Mouse (Mus musculus) CH12.LX (cell line): ENCODE measurements at regions not wholly inside any gene's neighbourhood (a gene's known extent, or its start where the extent isn't known, plus 50 kb on each side); places are given as distances from the start of the nearest gene placed in this dataset.

Experiments used
- BHLHE40 ChIP-seq: IDR thresholded peaks from 2 replicates; pipeline ENCODE4 v1.6.1; 2011; ENCODE audit warnings: mild to moderate bottlenecking, low read depth, low read length, improper control_type of control experiment
- CTCF ChIP-seq, 2 experiments: IDR thresholded peaks in 1 of 2; conservative IDR thresholded peaks in 1 of 2; 2 replicates each; pipeline ENCODE4 v1.5.1; 2011 to 2012; ENCODE audit warnings: low read depth in 2 of 2, low read length in 2 of 2, improper control_type of control experiment in 1 of 2, inconsistent platforms in 1 of 2, mild to moderate bottlenecking in 1 of 2, moderate library complexity in 1 of 2
- ELF1 ChIP-seq: IDR thresholded peaks from 2 replicates; pipeline ENCODE4 v1.6.1; 2014; ENCODE audit warnings: low read depth, mild to moderate bottlenecking, inconsistent platforms, low read length, improper control_type of control experiment
- EP300 ChIP-seq: IDR thresholded peaks from 2 replicates; pipeline ENCODE4 v1.6.1; 2011; ENCODE audit warnings: low read length, improper control_type of control experiment
- KAT2A ChIP-seq: IDR thresholded peaks from 2 replicates; pipeline ENCODE4 v1.6.1; 2012; ENCODE audit warnings: low read length, improper control_type of control experiment, inconsistent platforms; ENCODE audit not compliant: insufficient replicate concordance
- SMC3 ChIP-seq: IDR thresholded peaks from 2 replicates; pipeline ENCODE4 v1.6.1; 2011; ENCODE audit warnings: low read depth, low read length, improper control_type of control experiment
- USF1 ChIP-seq: IDR thresholded peaks from 2 replicates; pipeline ENCODE4 v1.6.1; 2014; ENCODE audit warnings: low read depth, mild to moderate bottlenecking, inconsistent platforms, low read length, improper control_type of control experiment
- ZC3H11A ChIP-seq: IDR thresholded peaks from 2 replicates; pipeline ENCODE4 v1.6.1; 2012; ENCODE audit warnings: low read depth, mild to moderate bottlenecking, inconsistent platforms, low read length, improper control_type of control experiment
- ZKSCAN1 ChIP-seq: IDR thresholded peaks from 2 replicates; pipeline ENCODE4 v1.6.1; 2012; ENCODE audit warnings: low read depth, inconsistent platforms, low read length, improper control_type of control experiment, borderline replicate concordance

- TF ChIP-seq USF1 (no peak), CTCF (conservative IDR thresholded peaks at IDR 0.05 in 1 of 2, IDR thresholded peaks at IDR 0.05 in 1 of 2; ENCODE audit: low read depth in 2 of 2, low read length in 2 of 2) (no peak), BHLHE40 (no peak), EP300 (no peak), ZC3H11A (no peak), SMC3 (no peak), ZKSCAN1 (no peak), KAT2A (no peak), ELF1 (no peak)
These were observed 212.6 kb upstream of the Hs6st1 start for GRCm38 (mm10) chr1:35855650-35856049.
